Mouse (Mus musculus) layer of hippocampus, postnatal 10 days (tissue): ENCODE data around the gene Cadps. TPM values are rescaled to one million over a fixed set of nuclear protein-coding genes. Genes with fewer than 3 reads are reported as not detected.

Experiments
- DNase-seq, 2 experiments: peaks; one replicate each; pipeline ENCODE4 v3.0.0; 2021; ENCODE audit warnings: low spot score in 2 of 2
- total RNA-seq, 2 experiments: library from RNA; stranded (reverse); gene quantifications; 2 replicates each; pipeline ENCODE4 v1.2.3; 2021

The Cadps gene
- total RNA-seq, 2 experiments from 2014 or later: 239 to 248 TPM

DNA sequence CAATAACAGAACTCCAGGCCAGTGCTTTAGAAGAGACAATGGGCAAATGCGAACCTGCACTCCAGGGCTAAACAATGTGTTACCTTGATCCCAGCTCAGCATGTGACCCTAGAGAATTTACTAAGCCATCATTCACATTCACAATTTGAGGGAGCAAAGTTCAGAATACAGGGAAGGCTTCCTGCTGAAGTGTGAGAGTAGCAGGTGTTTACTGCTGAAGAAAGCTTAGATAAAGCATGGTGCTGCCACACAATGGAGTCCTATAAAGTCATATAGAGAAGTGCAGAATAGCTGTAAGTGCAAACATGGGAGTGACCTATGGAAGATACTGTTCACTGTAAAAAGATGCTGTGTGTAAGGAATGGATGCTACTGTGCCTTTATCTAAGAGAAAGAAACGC, 91.9 kb downstream of the Cadps start:
- DNase-seq: no peak

- DNase-seq: no peak
These were observed 100.3 kb downstream of the Cadps start for GRCm38 (mm10) chr14:12722452-12723194.

DNA sequence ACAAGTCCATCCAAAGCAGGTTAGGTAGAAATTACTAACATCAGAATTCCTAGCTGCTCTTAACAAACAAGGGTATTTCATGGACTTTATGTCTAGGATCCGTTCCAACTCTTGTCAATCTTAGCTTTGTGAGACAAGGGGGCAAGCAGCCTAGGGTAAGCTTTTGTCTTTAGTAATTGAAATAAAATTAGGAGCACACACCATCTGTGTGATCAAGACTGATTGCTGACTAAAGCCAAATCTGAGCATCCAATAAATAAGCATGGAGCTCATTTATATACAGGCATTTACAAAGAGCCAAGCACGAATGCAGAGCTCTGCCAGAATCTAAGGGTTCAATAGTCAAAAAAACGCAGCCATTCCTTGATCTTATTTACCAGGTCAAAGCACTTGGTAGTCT, 104.1 kb downstream of the Cadps start:
- DNase-seq: no peak

- DNase-seq: no peak
These were observed 106.8 kb downstream of the Cadps start for GRCm38 (mm10) chr14:12715906-12716659.

DNA sequence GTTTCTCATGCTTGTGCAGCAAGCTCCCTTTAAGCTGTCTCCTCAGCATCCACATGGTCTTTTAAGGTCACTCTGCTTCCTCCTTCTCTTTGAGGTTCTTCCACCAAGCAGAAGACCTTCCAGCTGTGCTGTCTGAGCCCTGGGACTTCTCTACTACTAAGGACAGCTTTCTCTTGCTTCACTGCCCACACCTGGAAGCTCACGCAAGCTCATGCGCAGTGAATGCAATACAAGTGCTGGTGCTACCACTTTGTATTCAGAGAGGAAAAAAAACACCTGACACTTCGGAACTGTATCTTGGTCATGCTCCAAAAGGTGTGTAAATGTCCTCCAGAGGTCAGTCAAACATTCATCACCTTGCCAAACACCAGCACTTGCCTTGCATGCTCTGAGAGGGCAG, 115.5 kb downstream of the Cadps start:
- no peak for DNase-seq

GRCm38 (mm10) chr14:12704461-12704860, 118.4 kb downstream of the Cadps start:
- DNase-seq: no peak

DNA sequence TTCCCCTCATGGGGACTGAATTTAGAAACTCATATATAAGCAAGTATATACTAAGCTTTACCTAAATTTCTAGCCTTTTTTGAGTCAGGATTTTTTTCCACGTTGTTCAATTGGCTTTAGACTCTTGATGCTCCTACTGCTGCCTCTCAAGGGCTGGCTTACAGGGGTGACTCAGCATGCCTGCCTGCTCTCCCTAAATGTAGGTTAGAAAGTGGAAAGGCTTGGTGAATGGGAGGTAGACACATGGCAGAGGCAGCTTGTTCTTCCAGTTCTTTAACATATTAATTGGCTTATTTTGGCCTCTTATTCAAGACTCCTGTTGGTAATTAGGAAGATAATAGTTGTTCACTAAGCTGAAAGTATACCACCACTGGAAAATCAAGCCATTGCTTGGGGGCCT, 132.7 kb downstream of the Cadps start:
- no peak for DNase-seq

GRCm38 (mm10) chr14:12685015-12685414, 137.9 kb downstream of the Cadps start:
- DNase-seq: no peak

GRCm38 (mm10) chr14:12680819-12681638, 141.8 kb downstream of the Cadps start:
- DNase-seq: no peak

GRCm38 (mm10) chr14:12661430-12661829, 161.4 kb downstream of the Cadps start:
- DNase-seq: no peak

DNA sequence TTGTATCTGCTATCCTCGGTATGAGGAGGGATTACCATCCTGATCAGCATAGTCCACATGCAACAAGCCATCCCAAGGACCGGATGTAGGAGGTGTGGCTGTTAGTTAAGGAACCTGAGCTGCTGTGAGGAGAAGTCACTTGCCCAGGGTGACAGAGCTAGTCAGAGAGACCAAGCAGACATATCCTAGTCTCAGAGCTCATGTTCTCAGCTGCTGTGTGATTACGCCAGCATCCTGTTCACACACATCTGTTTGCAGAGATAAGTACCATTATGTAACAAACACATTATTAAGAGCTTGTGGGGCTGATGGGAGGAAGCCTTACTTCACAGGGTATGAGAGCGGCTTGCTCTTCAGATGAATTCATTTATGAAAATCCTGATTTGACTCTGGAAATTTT, 165.5 kb downstream of the Cadps start:
- DNase-seq: no peak

DNA sequence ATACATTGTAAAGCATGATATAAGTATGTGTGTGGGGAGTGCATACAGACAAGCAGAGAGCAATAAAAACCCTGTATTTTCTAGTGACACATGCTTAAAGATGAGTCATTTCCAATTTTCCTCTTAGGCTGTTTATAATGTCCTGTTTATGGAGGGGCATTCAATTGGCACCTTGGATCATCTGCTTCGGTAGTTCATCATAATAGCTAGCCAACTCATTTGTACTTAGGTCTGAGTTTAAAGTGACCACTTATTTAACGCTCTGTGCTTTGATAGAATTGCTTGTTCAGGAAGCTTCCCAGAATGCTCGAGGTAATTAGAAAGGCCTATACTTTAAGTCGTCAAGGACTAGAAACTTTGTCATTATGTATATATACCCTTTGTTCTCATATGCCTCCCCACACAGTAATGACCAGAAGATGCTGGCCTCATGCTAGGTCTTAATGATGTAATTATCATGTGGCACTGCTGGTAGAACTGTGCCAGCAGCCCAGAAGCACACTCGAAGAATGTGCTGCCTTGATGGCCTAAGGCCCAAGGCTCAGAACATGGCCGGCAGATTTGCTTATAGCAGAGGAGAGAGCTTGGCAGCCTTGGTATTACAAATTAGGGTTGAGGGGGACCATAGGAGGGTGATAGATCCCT, 179.9 kb downstream of the Cadps start:
- DNase-seq: no peak

- DNase-seq: no peak
These were observed 184.1 kb downstream of the Cadps start for GRCm38 (mm10) chr14:12638762-12639161.

GRCm38 (mm10) chr14:12637121-12637754, 185.6 kb downstream of the Cadps start:
- no peak for DNase-seq

GRCm38 (mm10) chr14:12624256-12625130, 198.4 kb downstream of the Cadps start:
- peak; percentile 50 to 69 for DNase-seq

- no peak for DNase-seq
These were observed 215.9 kb downstream of the Cadps start for GRCm38 (mm10) chr14:12607025-12607424.

- DNase-seq: no peak
These were observed 216.7 kb downstream of the Cadps start for GRCm38 (mm10) chr14:12606202-12606601.

DNA sequence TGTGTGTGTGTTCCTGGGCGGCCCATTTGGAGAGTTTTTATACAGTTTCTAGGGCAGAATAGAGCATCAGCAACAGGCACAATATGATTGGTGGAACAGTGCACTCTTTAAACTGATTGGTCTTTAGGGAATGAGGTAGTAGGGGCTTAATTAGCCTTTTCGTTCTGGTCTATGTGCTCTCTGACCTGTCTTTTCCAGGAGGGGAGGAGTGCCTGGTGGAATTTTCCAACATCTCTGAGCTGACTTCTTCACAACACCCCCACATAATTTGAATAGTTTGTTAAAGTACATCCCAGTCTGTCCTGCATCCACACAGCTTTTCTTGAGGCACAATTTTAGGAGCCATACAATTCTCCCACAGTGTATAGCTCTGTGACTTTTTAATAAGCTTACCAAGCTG, 220.8 kb downstream of the Cadps start:
- no peak for DNase-seq

DNA sequence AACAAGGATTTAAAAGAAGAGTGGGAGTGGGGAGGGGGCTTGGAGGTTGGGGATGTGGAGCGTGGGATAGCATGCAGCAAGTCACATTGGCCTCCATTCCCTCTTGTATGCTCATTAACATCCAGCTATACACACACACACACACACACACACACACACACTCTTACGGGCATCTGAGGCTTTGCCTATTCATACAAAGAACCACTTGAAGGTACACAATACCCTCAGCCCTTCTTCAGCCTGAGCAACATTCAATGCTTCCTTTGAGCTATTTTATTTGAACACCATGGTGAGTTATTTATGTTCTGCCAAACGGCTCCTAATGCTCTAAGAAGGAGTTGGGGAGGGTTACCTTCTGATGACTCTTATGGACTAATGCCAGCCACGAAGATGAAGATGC, 227.6 kb downstream of the Cadps start:
- DNase-seq: no peak
